Mouse (Mus musculus) CH12.LX (cell line): Measurements from ENCODE around the gene Lime1. TPM values are rescaled to one million over a fixed set of nuclear protein-coding genes. Genes with fewer than 3 reads are reported as not detected.

ENCODE experiments used
- polyA plus RNA-seq: library from polyadenylated mRNA; unstranded; fragments of >175 nt; gene quantifications from 2 replicates; pipeline ENCODE4 v1.2.1, GENCODE M21; 2012; ENCODE audit warnings: low read depth; ENCODE audit not compliant: insufficient read length
- total RNA-seq, 2 experiments: library from RNA; depleted of rRNA; stranded (reverse); fragments of 300-350 nt in 1 of 2; fragments of >200 nt in 1 of 2; gene quantifications; 2 replicates each; pipeline ENCODE4 v1.2.3; 2012 to 2014

The Lime1 gene
- total and polyA plus RNA-seq, 3 experiments = 59.7 to 70.7 (median 61.5) TPM

Other genes with a start within 250 kb of the Lime1 start
- 0.04 TPM in 2 replicates for gene Kcnq2, start 244.8 kb upstream of the Lime1 start, total RNA-seq (2012; rRNA removed)
- gene Kcnq2, start 244.8 kb upstream of the Lime1 start, total RNA-seq (2014; rRNA removed) = not detected in 2 replicates
- gene Kcnq2, start 244.8 kb upstream of the Lime1 start, polyA plus RNA-seq = not detected in 2 replicates
- gene Eef1a2, start 223.1 kb upstream of the Lime1 start, total RNA-seq (2012; rRNA removed) = not detected in 2 replicates
- gene Eef1a2, start 223.1 kb upstream of the Lime1 start, total RNA-seq (2014; rRNA removed) = not detected in 2 replicates
- not detected in 2 replicates for gene Eef1a2, start 223.1 kb upstream of the Lime1 start, polyA plus RNA-seq
- gene Ppdpf, start 192.8 kb upstream of the Lime1 start, total RNA-seq (2012; rRNA removed) = 60.0 and 68.9 TPM in 2 replicates
- gene Ppdpf, start 192.8 kb upstream of the Lime1 start, total RNA-seq (2014; rRNA removed) = 57.6 and 71.2 TPM in 2 replicates
- 75.5 and 113 TPM in 2 replicates for gene Ppdpf, start 192.8 kb upstream of the Lime1 start, polyA plus RNA-seq
- 0.04 and 0.17 TPM in 2 replicates for gene Ptk6, start 177.3 kb upstream of the Lime1 start, total RNA-seq (2012; rRNA removed)
- gene Ptk6, start 177.3 kb upstream of the Lime1 start, total RNA-seq (2014; rRNA removed) = 0.05 TPM in 1 of 2 replicates, not detected in the other
- 0.07 and 0.09 TPM in 2 replicates for gene Ptk6, start 177.3 kb upstream of the Lime1 start, polyA plus RNA-seq
- 0.08 and 0.17 TPM in 2 replicates for gene Srms, start 166.9 kb upstream of the Lime1 start, total RNA-seq (2012; rRNA removed)
- 0.13 and 0.14 TPM in 2 replicates for gene Srms, start 166.9 kb upstream of the Lime1 start, total RNA-seq (2014; rRNA removed)
- gene Srms, start 166.9 kb upstream of the Lime1 start, polyA plus RNA-seq = 0.41 TPM in 1 of 2 replicates, not detected in the other
- gene Fndc11, start 160.1 kb upstream of the Lime1 start, total RNA-seq (2012; rRNA removed) = 0.25 and 0.59 TPM in 2 replicates
- gene Fndc11, start 160.1 kb upstream of the Lime1 start, total RNA-seq (2014; rRNA removed) = not detected in 2 replicates
- gene Fndc11, start 160.1 kb upstream of the Lime1 start, polyA plus RNA-seq = not detected in 2 replicates
- gene Helz2, start 138.1 kb upstream of the Lime1 start, total RNA-seq (2012; rRNA removed) = 14.8 and 18.3 TPM in 2 replicates
- gene Helz2, start 138.1 kb upstream of the Lime1 start, total RNA-seq (2014; rRNA removed) = 4.8 and 5.6 TPM in 2 replicates
- 16.0 and 18.0 TPM in 2 replicates for gene Helz2, start 138.1 kb upstream of the Lime1 start, polyA plus RNA-seq
- gene Gmeb2, start 92.0 kb upstream of the Lime1 start, total RNA-seq (2012; rRNA removed) = 14.2 and 17.3 TPM in 2 replicates
- 11.1 and 11.6 TPM in 2 replicates for gene Gmeb2, start 92.0 kb upstream of the Lime1 start, total RNA-seq (2014; rRNA removed)
- 20.4 and 20.7 TPM in 2 replicates for gene Gmeb2, start 92.0 kb upstream of the Lime1 start, polyA plus RNA-seq
- gene Stmn3, start 65.6 kb upstream of the Lime1 start, total RNA-seq (2012; rRNA removed) = not detected in 2 replicates
- not detected in 2 replicates for gene Stmn3, start 65.6 kb upstream of the Lime1 start, total RNA-seq (2014; rRNA removed)
- gene Stmn3, start 65.6 kb upstream of the Lime1 start, polyA plus RNA-seq = not detected in 2 replicates
- 65.4 and 83.8 TPM in 2 replicates for gene Rtel1, start 60.3 kb upstream of the Lime1 start, total RNA-seq (2012; rRNA removed)
- 67.6 and 74.9 TPM in 2 replicates for gene Rtel1, start 60.3 kb upstream of the Lime1 start, total RNA-seq (2014; rRNA removed)
- 70.7 and 89.2 TPM in 2 replicates for gene Rtel1, start 60.3 kb upstream of the Lime1 start, polyA plus RNA-seq
- 23.9 and 29.8 TPM in 2 replicates for gene Zgpat, start 15.2 kb upstream of the Lime1 start, total RNA-seq (2012; rRNA removed)
- 18.4 and 19.3 TPM in 2 replicates for gene Zgpat, start 15.2 kb upstream of the Lime1 start, total RNA-seq (2014; rRNA removed)
- gene Zgpat, start 15.2 kb upstream of the Lime1 start, polyA plus RNA-seq = 20.9 and 21.1 TPM in 2 replicates
- gene Arfrp1, start 14.7 kb upstream of the Lime1 start, total RNA-seq (2012; rRNA removed) = 29.2 and 35.5 TPM in 2 replicates
- gene Arfrp1, start 14.7 kb upstream of the Lime1 start, total RNA-seq (2014; rRNA removed) = 45.3 and 46.0 TPM in 2 replicates
- gene Arfrp1, start 14.7 kb upstream of the Lime1 start, polyA plus RNA-seq = 55.6 and 72.7 TPM in 2 replicates
- 4.1 and 9.3 TPM in 2 replicates for gene Zbtb46, start 79.3 kb downstream of the Lime1 start, total RNA-seq (2012; rRNA removed)
- 6.2 and 6.7 TPM in 2 replicates for gene Zbtb46, start 79.3 kb downstream of the Lime1 start, total RNA-seq (2014; rRNA removed)
- gene Zbtb46, start 79.3 kb downstream of the Lime1 start, polyA plus RNA-seq = 5.3 and 6.0 TPM in 2 replicates
- 0.13 TPM in 1 of 2 replicates, not detected in the other for gene Abhd16b, start 113.1 kb downstream of the Lime1 start, total RNA-seq (2012; rRNA removed)
- not detected in 2 replicates for gene Abhd16b, start 113.1 kb downstream of the Lime1 start, total RNA-seq (2014; rRNA removed)
- gene Abhd16b, start 113.1 kb downstream of the Lime1 start, polyA plus RNA-seq = 0.45 TPM in 1 of 2 replicates, not detected in the other
- 80.7 and 90.4 TPM in 2 replicates for gene Tpd52l2, start 117.1 kb downstream of the Lime1 start, total RNA-seq (2012; rRNA removed)
- 126 and 127 TPM in 2 replicates for gene Tpd52l2, start 117.1 kb downstream of the Lime1 start, total RNA-seq (2014; rRNA removed)
- 92.0 and 92.1 TPM in 2 replicates for gene Tpd52l2, start 117.1 kb downstream of the Lime1 start, polyA plus RNA-seq
- 54.5 and 57.6 TPM in 2 replicates for gene Dnajc5, start 140.4 kb downstream of the Lime1 start, total RNA-seq (2012; rRNA removed)
- 45.5 and 51.1 TPM in 2 replicates for gene Dnajc5, start 140.4 kb downstream of the Lime1 start, total RNA-seq (2014; rRNA removed)
- gene Dnajc5, start 140.4 kb downstream of the Lime1 start, polyA plus RNA-seq = 54.6 and 62.7 TPM in 2 replicates
- 20.3 and 31.9 TPM in 2 replicates for gene Uckl1, start 204.8 kb downstream of the Lime1 start, total RNA-seq (2012; rRNA removed)
- 18.6 and 18.7 TPM in 2 replicates for gene Uckl1, start 204.8 kb downstream of the Lime1 start, total RNA-seq (2014; rRNA removed)
- 16.0 and 18.0 TPM in 2 replicates for gene Uckl1, start 204.8 kb downstream of the Lime1 start, polyA plus RNA-seq
- 48.1 and 52.7 TPM in 2 replicates for gene Prpf6, start 211.8 kb downstream of the Lime1 start, total RNA-seq (2012; rRNA removed)
- 28.3 and 28.8 TPM in 2 replicates for gene Prpf6, start 211.8 kb downstream of the Lime1 start, total RNA-seq (2014; rRNA removed)
- gene Prpf6, start 211.8 kb downstream of the Lime1 start, polyA plus RNA-seq = 53.8 and 62.4 TPM in 2 replicates
- 16.6 and 18.1 TPM in 2 replicates for gene Zfp512b, start 212.7 kb downstream of the Lime1 start, total RNA-seq (2012; rRNA removed)
- 11.0 TPM in 2 replicates for gene Zfp512b, start 212.7 kb downstream of the Lime1 start, total RNA-seq (2014; rRNA removed)
- gene Zfp512b, start 212.7 kb downstream of the Lime1 start, polyA plus RNA-seq = 26.8 and 27.1 TPM in 2 replicates
- 2.7 and 3.8 TPM in 2 replicates for gene Samd10, start 219.1 kb downstream of the Lime1 start, total RNA-seq (2012; rRNA removed)
- gene Samd10, start 219.1 kb downstream of the Lime1 start, total RNA-seq (2014; rRNA removed) = 0.32 TPM in 1 of 2 replicates, not detected in the other
- 0.38 and 0.66 TPM in 2 replicates for gene Samd10, start 219.1 kb downstream of the Lime1 start, polyA plus RNA-seq